Mouse (Mus musculus): Measurements from ENCODE around the gene Stk17b. TPM values are rescaled to one million over a fixed set of nuclear protein-coding genes. Genes with fewer than 3 reads are reported as not detected.
A peak's percentile ranks its signal among the peaks of the same experiment; 100 is the strongest.

Gene Stk17b
- polyA plus RNA-seq, 1 experiment from 2014 or later: 11.7 TPM

DNA sequence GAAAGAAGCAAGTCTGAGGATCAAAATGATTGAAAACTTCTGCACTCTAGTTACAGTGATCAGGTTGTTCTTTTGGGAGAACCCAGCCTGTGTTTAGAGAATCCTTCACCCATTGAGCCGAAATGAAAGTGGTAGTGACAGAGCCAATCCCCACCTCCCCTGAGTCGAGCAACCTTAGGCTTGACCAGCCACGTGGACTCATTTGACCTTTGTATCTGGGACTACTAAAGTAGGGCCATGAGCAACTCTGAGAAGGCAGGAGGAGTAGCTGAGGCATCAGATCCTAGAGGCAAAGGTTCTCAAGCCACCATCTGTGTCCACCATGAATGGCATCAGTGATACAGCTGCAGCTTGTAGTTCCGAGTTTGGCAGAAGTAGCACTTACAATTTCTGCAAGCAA is 10.6 kb upstream of the Stk17b start:
- 84% methylated on average over 4 of the region's 4 CpGs for WGBS
- Histone ChIP-seq H3K4me3 (ENCODE audit: low read depth, low read length) (no peak overlapping the region), H3K9me3 (ENCODE audit: control insufficient read depth, low read length) (no peaks in the 10 kb centered on the region)

GRCm38 (mm10) chr1:53795081-53795480 is 10.1 kb upstream of the Stk17b start:
- Histone ChIP-seq H3K4me1 (replicated peaks; ENCODE audit: control insufficient read depth, insufficient read depth, low read length) (no peaks in the 10 kb centered on the region), H3K9ac (ENCODE audit: low read length) (no peak overlapping the region), H3K9me3 (ENCODE audit: control insufficient read depth, low read length) (no peaks in the 10 kb centered on the region), H3K27ac (ENCODE audit: low read depth, low read length) (no peak overlapping the region), H3K27me3 (ENCODE audit: control insufficient read depth, insufficient read depth, low read length) (no peaks in the 10 kb centered on the region), H3K4me3 (ENCODE audit: low read depth, low read length) (no peak overlapping the region), H3K36me3 (ENCODE audit: control insufficient read depth, insufficient read depth, low read length) (no peaks in the 10 kb centered on the region), H3K4me2 (ENCODE audit: low read depth, low read length, severe bottlenecking) (no peak overlapping the region)
- WGBS: 92% methylated on average over 5 of the region's 5 CpGs
- no peak for DNase-seq (ENCODE audit: low spot score)
- no peak for ATAC-seq (replicated peaks; ENCODE audit: low FRiP score)

More for the DNA sequence above, 10.6 kb upstream of the Stk17b start:
- DNase-seq (ENCODE audit: low spot score) (no peak), ATAC-seq (replicated peaks; ENCODE audit: low FRiP score) (no peak)
- H3K9ac ChIP-seq (ENCODE audit: low read length): no peak overlapping the region
- H3K27me3 ChIP-seq (ENCODE audit: control insufficient read depth, insufficient read depth, low read length): no peaks in the 10 kb centered on the region
- H3K36me3 ChIP-seq (ENCODE audit: control insufficient read depth, insufficient read depth, low read length): no peaks in the 10 kb centered on the region
- H3K27ac ChIP-seq (ENCODE audit: low read depth, low read length): no peak overlapping the region
- H3K4me2 ChIP-seq (ENCODE audit: low read depth, low read length, severe bottlenecking): no peak overlapping the region
- H3K4me1 ChIP-seq (replicated peaks; ENCODE audit: control insufficient read depth, insufficient read depth, low read length): no peaks in the 10 kb centered on the region

DNA sequence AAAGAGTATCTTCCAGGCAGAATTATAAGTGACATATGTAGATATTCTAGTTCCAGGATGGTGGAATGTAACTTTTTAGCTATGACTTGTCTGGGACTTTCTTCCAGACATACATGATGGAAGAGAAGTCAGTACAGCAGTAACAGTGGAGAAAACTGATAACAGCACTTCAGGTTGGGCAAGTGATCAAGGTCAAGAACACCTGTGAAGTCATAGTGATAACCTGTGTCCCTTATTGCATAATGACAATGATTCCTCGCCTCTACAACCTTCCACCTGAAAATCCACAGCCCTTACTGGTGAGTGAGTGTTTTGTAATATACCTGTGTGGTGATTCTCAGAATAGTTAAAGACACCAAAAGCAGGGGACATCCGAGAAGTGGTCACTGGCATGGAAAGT is 9.3 kb upstream of the Stk17b start:
- Histone ChIP-seq H3K4me2 (ENCODE audit: low read depth, low read length, severe bottlenecking) (no peak overlapping the region), H3K4me1 (replicated peaks; ENCODE audit: control insufficient read depth, insufficient read depth, low read length) (no peaks in the 10 kb centered on the region), H3K4me3 (ENCODE audit: low read depth, low read length) (no peak overlapping the region), H3K9me3 (ENCODE audit: control insufficient read depth, low read length) (no peaks in the 10 kb centered on the region), H3K27ac (ENCODE audit: low read depth, low read length) (no peak overlapping the region), H3K9ac (ENCODE audit: low read length) (no peak overlapping the region), H3K27me3 (ENCODE audit: control insufficient read depth, insufficient read depth, low read length) (no peaks in the 10 kb centered on the region), H3K36me3 (ENCODE audit: control insufficient read depth, insufficient read depth, low read length) (no peaks in the 10 kb centered on the region)
- WGBS: 75% methylated on average over 2 of the region's 2 CpGs
- ATAC-seq (replicated peaks; ENCODE audit: low FRiP score) (no peak), DNase-seq (ENCODE audit: low spot score) (no peak)

DNA sequence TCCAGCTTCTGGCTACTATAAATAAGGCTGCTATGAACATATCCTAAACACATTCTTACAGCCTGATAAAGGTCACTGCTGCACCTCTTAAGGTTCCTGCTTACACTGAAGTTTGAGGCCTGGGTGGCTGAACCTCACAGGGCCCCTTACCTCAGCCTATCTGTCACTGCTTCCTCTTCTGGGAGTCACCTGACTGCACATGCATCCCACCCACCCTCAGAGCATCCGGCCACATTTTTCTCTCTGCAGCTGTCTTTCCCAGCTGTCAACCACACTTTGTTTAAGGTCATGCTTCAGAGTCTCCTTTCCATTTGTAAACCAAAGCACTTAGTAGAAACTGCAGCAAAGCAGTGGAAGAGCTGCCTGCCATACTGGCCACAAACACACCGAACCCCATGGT is 6.3 kb upstream of the Stk17b start:
- Histone ChIP-seq H3K36me3 (ENCODE audit: control insufficient read depth, insufficient read depth, low read length) (no peaks in the 10 kb centered on the region), H3K9me3 (ENCODE audit: control insufficient read depth, low read length) (no peaks in the 10 kb centered on the region), H3K4me1 (replicated peaks; ENCODE audit: control insufficient read depth, insufficient read depth, low read length) (no peaks in the 10 kb centered on the region), H3K4me3 (ENCODE audit: low read depth, low read length) (no peak overlapping the region), H3K4me2 (ENCODE audit: low read depth, low read length, severe bottlenecking) (no peak overlapping the region), H3K9ac (ENCODE audit: low read length) (no peak overlapping the region), H3K27me3 (ENCODE audit: control insufficient read depth, insufficient read depth, low read length) (no peaks in the 10 kb centered on the region), H3K27ac (ENCODE audit: low read depth, low read length) (no peak overlapping the region)
- no peak for DNase-seq (ENCODE audit: low spot score)
- ATAC-seq (replicated peaks; ENCODE audit: low FRiP score): no peak
- 88% methylated on average over 2 of the region's 2 CpGs for WGBS

DNA sequence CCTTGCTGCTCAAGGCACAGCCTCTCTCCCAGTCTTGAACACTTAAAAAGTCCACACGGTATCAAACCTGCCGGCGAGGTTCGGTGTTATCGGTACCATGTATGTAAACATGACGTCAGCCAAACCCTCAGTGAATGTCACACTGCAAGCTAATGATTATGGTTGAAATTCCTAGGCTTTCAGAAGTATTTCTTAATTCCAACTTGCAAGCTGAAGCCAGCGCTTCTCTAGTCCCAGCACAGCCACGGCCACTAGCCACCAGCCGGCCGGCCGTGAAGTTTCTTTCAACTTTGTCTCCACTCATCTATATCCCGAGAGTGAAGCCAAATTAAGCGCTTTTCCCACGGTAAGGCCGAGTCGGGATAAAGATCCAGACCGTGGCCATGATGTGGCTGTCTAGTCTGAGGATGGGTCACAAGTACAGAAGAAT is 718 bp downstream of the Stk17b start:
- no peaks in the 10 kb centered on the region for H3K36me3 ChIP-seq (ENCODE audit: control insufficient read depth, insufficient read depth, low read length)

DNA sequence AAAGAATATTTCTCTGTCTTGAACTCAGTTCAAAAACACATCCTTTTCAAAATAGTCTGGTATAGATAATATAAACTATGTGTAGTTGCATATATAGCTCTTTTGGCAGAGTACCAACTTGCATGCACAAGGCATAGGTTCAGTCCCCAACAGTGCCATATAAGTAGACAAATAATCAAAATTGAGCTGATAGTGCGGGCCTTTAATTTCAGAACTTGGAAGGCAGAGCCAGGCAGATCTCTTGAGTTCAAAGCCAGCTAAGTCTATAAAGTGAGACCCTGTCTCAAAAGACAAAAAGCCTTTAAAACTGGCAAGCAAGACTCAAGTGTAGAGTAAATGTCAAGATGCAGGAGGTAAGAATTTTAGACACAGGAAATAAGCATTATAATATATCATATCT is 2.1 kb downstream of the Stk17b start:
- DNase-seq (ENCODE audit: low spot score) (no peak), ATAC-seq (replicated peaks; ENCODE audit: low FRiP score) (no peak)
- H3K36me3 ChIP-seq (ENCODE audit: control insufficient read depth, insufficient read depth, low read length): no peaks in the 10 kb centered on the region
- H3K9ac ChIP-seq (ENCODE audit: low read length): no peak overlapping the region
- no peak overlapping the region for H3K27ac ChIP-seq (ENCODE audit: low read depth, low read length)
- no peaks in the 10 kb centered on the region for H3K9me3 ChIP-seq (ENCODE audit: control insufficient read depth, low read length)
- WGBS: 92% methylated on average over 1 of the region's 1 CpGs
- no peak overlapping the region for H3K4me2 ChIP-seq (ENCODE audit: low read depth, low read length, severe bottlenecking)
- no peaks in the 10 kb centered on the region for H3K27me3 ChIP-seq (ENCODE audit: control insufficient read depth, insufficient read depth, low read length)
- H3K4me3 ChIP-seq (ENCODE audit: low read depth, low read length): no peak overlapping the region
- no peaks in the 10 kb centered on the region for H3K4me1 ChIP-seq (replicated peaks; ENCODE audit: control insufficient read depth, insufficient read depth, low read length)

More for the DNA sequence above, 718 bp downstream of the Stk17b start:
- H3K4me1 ChIP-seq (replicated peaks; ENCODE audit: control insufficient read depth, insufficient read depth, low read length): no peaks in the 10 kb centered on the region
- H3K4me3 ChIP-seq (ENCODE audit: low read depth, low read length): peak overlapping the region; percentile 80
- ATAC-seq (replicated peaks; ENCODE audit: low FRiP score) (peak; percentile 28), DNase-seq (ENCODE audit: low spot score) (peak; percentile 68)
- peak overlapping the region; percentile 76 for H3K9ac ChIP-seq (ENCODE audit: low read length)
- WGBS: under 1% methylated on average over 17 of the region's 17 CpGs
- no peak overlapping the region for H3K27ac ChIP-seq (ENCODE audit: low read depth, low read length)
- H3K9me3 ChIP-seq (ENCODE audit: control insufficient read depth, low read length): no peaks in the 10 kb centered on the region
- no peaks in the 10 kb centered on the region for H3K27me3 ChIP-seq (ENCODE audit: control insufficient read depth, insufficient read depth, low read length)
- peak overlapping the region; percentile 68 for H3K4me2 ChIP-seq (ENCODE audit: low read depth, low read length, severe bottlenecking)

GRCm38 (mm10) chr1:53782079-53782478 is 2.9 kb downstream of the Stk17b start:
- Histone ChIP-seq H3K4me1 (replicated peaks; ENCODE audit: control insufficient read depth, insufficient read depth, low read length) (no peaks in the 10 kb centered on the region), H3K4me3 (ENCODE audit: low read depth, low read length) (no peak overlapping the region), H3K4me2 (ENCODE audit: low read depth, low read length, severe bottlenecking) (no peak overlapping the region), H3K9ac (ENCODE audit: low read length) (no peak overlapping the region), H3K36me3 (ENCODE audit: control insufficient read depth, insufficient read depth, low read length) (no peaks in the 10 kb centered on the region), H3K27me3 (ENCODE audit: control insufficient read depth, insufficient read depth, low read length) (no peaks in the 10 kb centered on the region), H3K27ac (ENCODE audit: low read depth, low read length) (no peak overlapping the region), H3K9me3 (ENCODE audit: control insufficient read depth, low read length) (no peaks in the 10 kb centered on the region)
- DNase-seq (ENCODE audit: low spot score) (no peak), ATAC-seq (replicated peaks; ENCODE audit: low FRiP score) (no peak)
- WGBS: 88% methylated on average over 3 of the region's 3 CpGs

- no peak overlapping the region for H3K27ac ChIP-seq (ENCODE audit: low read depth, low read length)
- H3K9me3 ChIP-seq (ENCODE audit: control insufficient read depth, low read length): no peaks in the 10 kb centered on the region
- 75% methylated on average over 1 of the region's 1 CpGs for WGBS
- DNase-seq (ENCODE audit: low spot score) (no peak), ATAC-seq (replicated peaks; ENCODE audit: low FRiP score) (no peak)
- no peaks in the 10 kb centered on the region for H3K27me3 ChIP-seq (ENCODE audit: control insufficient read depth, insufficient read depth, low read length)
- no peaks in the 10 kb centered on the region for H3K4me1 ChIP-seq (replicated peaks; ENCODE audit: control insufficient read depth, insufficient read depth, low read length)
- H3K4me2 ChIP-seq (ENCODE audit: low read depth, low read length, severe bottlenecking): no peak overlapping the region
- no peaks in the 10 kb centered on the region for H3K36me3 ChIP-seq (ENCODE audit: control insufficient read depth, insufficient read depth, low read length)
- no peak overlapping the region for H3K9ac ChIP-seq (ENCODE audit: low read length)
- H3K4me3 ChIP-seq (ENCODE audit: low read depth, low read length): no peak overlapping the region
Observed at GRCm38 (mm10) chr1:53781311-53781710, 3.7 kb downstream of the Stk17b start.

GRCm38 (mm10) chr1:53776176-53776905 is 8.7 kb downstream of the Stk17b start:
- 94% methylated on average over 7 of the region's 7 CpGs for WGBS
- Histone ChIP-seq H3K4me2 (ENCODE audit: low read depth, low read length, severe bottlenecking) (no peak overlapping the region), H3K27me3 (ENCODE audit: control insufficient read depth, insufficient read depth, low read length) (no peaks in the 10 kb centered on the region), H3K4me3 (ENCODE audit: low read depth, low read length) (no peak overlapping the region), H3K9ac (ENCODE audit: low read length) (no peak overlapping the region), H3K36me3 (ENCODE audit: control insufficient read depth, insufficient read depth, low read length) (no peaks in the 10 kb centered on the region), H3K9me3 (ENCODE audit: control insufficient read depth, low read length) (no peaks in the 10 kb centered on the region), H3K4me1 (replicated peaks; ENCODE audit: control insufficient read depth, insufficient read depth, low read length) (no peaks in the 10 kb centered on the region), H3K27ac (ENCODE audit: low read depth, low read length) (no peak overlapping the region)
- no peak for ATAC-seq (replicated peaks; ENCODE audit: low FRiP score)
- no peak for DNase-seq (ENCODE audit: low spot score)

All from forebrain, embryonic 11.5 days (tissue).